Mouse (Mus musculus): ENCODE results near the gene Btbd35f10. TPM values are rescaled to one million over a fixed set of nuclear protein-coding genes. Genes with fewer than 3 reads are reported as not detected.
"Not testable (repeated sequence)": the region's sequence is repeated elsewhere in the genome, so short reads cannot be mapped to it uniquely, and the experiment has no call there.

The Btbd35f10 gene
- total RNA-seq (2012; rRNA removed), result not detected in 2 replicates
- not detected in 2 replicates for total RNA-seq (2014; rRNA removed)
- not detected in 2 replicates for polyA plus RNA-seq (2012; ENCODE audit: insufficient read length, low read depth)

DNA sequence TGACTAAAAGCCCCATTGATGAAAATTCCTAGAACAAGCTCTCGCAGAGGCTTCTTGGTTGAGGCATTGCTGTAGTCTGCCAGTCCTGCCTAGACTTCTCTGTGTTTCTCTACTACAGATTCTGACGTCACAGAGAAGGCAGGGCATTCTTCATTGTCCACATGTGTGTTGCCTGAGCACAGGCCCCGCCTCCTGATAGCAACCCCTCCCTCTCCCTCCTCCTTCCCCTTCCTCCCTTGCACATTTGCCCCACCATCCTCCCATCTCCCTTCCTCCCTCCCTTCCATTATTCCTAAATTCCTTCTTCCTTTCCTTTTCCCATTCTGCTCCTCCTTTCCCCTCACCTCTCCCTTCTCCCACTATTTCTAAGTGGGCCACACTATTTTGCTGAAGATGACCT is at the start of gene Btbd35f10:
TSS of gene Btbd35f10 (minus strand) at position 101 of the 400 bp plus-strand sequence.
- H3K27ac ChIP-seq (ENCODE audit: insufficient read depth, low read depth); H3K9ac ChIP-seq (ENCODE audit: insufficient read depth, low read depth); H3K4me2 ChIP-seq (ENCODE audit: insufficient read depth, low read depth, poor library complexity, severe bottlenecking); H3K9me3 ChIP-seq (replicated peaks; ENCODE audit: low read length); H3K4me1 ChIP-seq (ENCODE audit: control insufficient read depth in 1 of 2, insufficient read depth in 2 of 2); in situ Hi-C loops (cut with MboI; ENCODE audit: low pct_ligation_motif_present, low pct_unique_long_range_greater_than_20kb, low sequenced_read_pairs); H3K79me2 ChIP-seq (replicated peaks; ENCODE audit: control insufficient read depth, extremely low read depth, insufficient read depth, poor library complexity, severe bottlenecking); H3K4me3 ChIP-seq (replicated peaks in 1 of 3; ENCODE audit: low read depth in 2 of 3, low read length in 2 of 3, poor library complexity in 1 of 3); dilution Hi-C loops (cut with MboI; ENCODE audit: extremely low pct_ligation_motif_present, extremely low pct_unique_long_range_greater_than_20kb, low sequenced_read_pairs); H3K27me3 ChIP-seq (replicated peaks); H3K36me3 ChIP-seq (replicated peaks in 1 of 2; ENCODE audit: control insufficient read depth in 1 of 2, insufficient read depth in 1 of 2, low read length in 1 of 2); DNase-seq (ENCODE audit: extremely low read depth): not testable (repeated sequence)

Other genes starting within 250 kb of the Btbd35f10 start
- not detected in 2 replicates for gene Btbd35f18, start 52.7 kb downstream of the Btbd35f10 start, total RNA-seq (2012; rRNA removed)
- gene Btbd35f18, start 52.7 kb downstream of the Btbd35f10 start, total RNA-seq (2014; rRNA removed), result not detected in 2 replicates
- gene Btbd35f18, start 52.7 kb downstream of the Btbd35f10 start, polyA plus RNA-seq (2012; ENCODE audit: insufficient read length, low read depth), result not detected in 2 replicates
- not detected in 2 replicates for gene Btbd35f16, start 204.1 kb upstream of the Btbd35f10 start, total RNA-seq (2012; rRNA removed)
- not detected in 2 replicates for gene Btbd35f16, start 204.1 kb upstream of the Btbd35f10 start, total RNA-seq (2014; rRNA removed)
- gene Btbd35f16, start 204.1 kb upstream of the Btbd35f10 start, polyA plus RNA-seq (2012; ENCODE audit: insufficient read length, low read depth), result not detected in 2 replicates

All from CH12.LX (cell line).